Mouse (Mus musculus) central nervous system, embryonic 14 days (tissue): Measurements from ENCODE around the gene Bpifb9b. TPM values are rescaled to one million over a fixed set of nuclear protein-coding genes. Genes with fewer than 3 reads are reported as not detected.

ENCODE experiments used
- polyA plus RNA-seq: library from polyadenylated mRNA; depleted of rRNA; stranded (reverse); fragments of >200 nt; gene quantifications from 2 replicates; pipeline ENCODE4 v1.2.3, GENCODE M21; 2012; rRNA removed

Gene Bpifb9b
- polyA plus RNA-seq = not detected in 2 replicates

GRCm38 (mm10) chr2:154306927-154307326 lies at the start of gene Bpifb9b:
Gene Bpifb9b, plus strand, starts transcription at chr2:154307227.

GRCm38 (mm10) chr2:154257554-154257953 lies 49.5 kb upstream of the Bpifb9b start, which contains the start of gene Bpifb9a:
Gene Bpifb9a, plus strand, starts transcription at chr2:154257854.

Other genes with a start within 250 kb of the Bpifb9b start
- gene Bpifa3, start 176.9 kb upstream of the Bpifb9b start, polyA plus RNA-seq = not detected in 2 replicates
- gene Bpifa1, start 164.3 kb upstream of the Bpifb9b start, polyA plus RNA-seq = 0.36 TPM in 1 of 2 replicates, not detected in the other
- gene Bpifa5, start 144.6 kb upstream of the Bpifb9b start, polyA plus RNA-seq = not detected in 2 replicates
- gene Bpifb1, start 116.4 kb upstream of the Bpifb9b start, polyA plus RNA-seq = 0.06 and 0.07 TPM in 2 replicates
- 0.25 and 0.26 TPM in 2 replicates for gene Bpifb5, start 83.5 kb upstream of the Bpifb9b start, polyA plus RNA-seq
- gene Bpifb9a, start 49.4 kb upstream of the Bpifb9b start, polyA plus RNA-seq = not detected in 2 replicates
- gene Cdk5rap1, start 65.8 kb downstream of the Bpifb9b start, polyA plus RNA-seq = 10.1 and 11.4 TPM in 2 replicates
- 9.7 and 11.4 TPM in 2 replicates for gene Snta1, start 100.9 kb downstream of the Bpifb9b start, polyA plus RNA-seq
- gene Cbfa2t2, start 129.3 kb downstream of the Bpifb9b start, polyA plus RNA-seq = 36.5 and 47.4 TPM in 2 replicates
- 0.68 and 0.70 TPM in 2 replicates for gene 1700003F12Rik, start 239.9 kb downstream of the Bpifb9b start, polyA plus RNA-seq
- gene Actl10, start 244.5 kb downstream of the Bpifb9b start, polyA plus RNA-seq = 0.07 and 0.10 TPM in 2 replicates